Mouse (Mus musculus): Measurements from ENCODE around the gene Ms4a6c.

The Ms4a6c gene

GRCm38 (mm10) chr19:11501326-11501725 is 32.2 kb downstream of the Ms4a6c start:
- in situ Hi-C loops (cut with MboI, MseI): no loop called here

GRCm38 (mm10) chr19:11504857-11505256 is 35.7 kb downstream of the Ms4a6c start:
- in situ Hi-C loops (cut with MboI, MseI): no loop called here

GRCm38 (mm10) chr19:11513458-11513857 is 44.3 kb downstream of the Ms4a6c start:
- in situ Hi-C loops (cut with MboI, MseI): loop anchor here (5.0 kb wide), 1 partner anchor 156 kb away; no protein-coding TSS in a partner anchor

GRCm38 (mm10) chr19:11516246-11516645 is 47.1 kb downstream of the Ms4a6c start, which contains the start of gene Ms4a6b:
Gene Ms4a6b, plus strand, starts transcription at chr19:11516512.
- in situ Hi-C loops (cut with MboI, MseI): loop anchor here (5.0 kb wide), 1 partner anchor 86 kb away; the partner anchor contains the start of gene Ms4a6d

GRCm38 (mm10) chr19:11516845-11517244 is 47.7 kb downstream of the Ms4a6c start:
- in situ Hi-C loops (cut with MboI, MseI): loop anchor here (5.0 kb wide), 1 partner anchor 85 kb away; the partner anchor contains the start of gene Ms4a6d

GRCm38 (mm10) chr19:11517373-11517772 is 48.2 kb downstream of the Ms4a6c start:
- in situ Hi-C loops (cut with MboI, MseI): loop anchor here (5.0 kb wide), 1 partner anchor 85 kb away; the partner anchor contains the start of gene Ms4a6d

GRCm38 (mm10) chr19:11518356-11518755 is 49.2 kb downstream of the Ms4a6c start:
- in situ Hi-C loops (cut with MboI, MseI): loop anchor here (5.0 kb wide), 1 partner anchor 84 kb away; the partner anchor contains the start of gene Ms4a6d

- in situ Hi-C loops (cut with MboI, MseI): loop anchor here (5.0 kb wide), 2 partner anchors 33 to 693 kb away; partner anchors contain the start of gene Gm8369
These were observed 51.0 kb downstream of the Ms4a6c start for GRCm38 (mm10) chr19:11520146-11520545.

Data from T-helper 1 cell (primary cell).